Mouse (Mus musculus) heart, embryonic 10.5 days (tissue): Measurements from ENCODE around the gene Gm13178. TPM values are rescaled to one million over a fixed set of nuclear protein-coding genes. Genes with fewer than 3 reads are reported as not detected.

Experiments
- DNase-seq: peaks from one replicate; pipeline ENCODE4 v3.0.0-alpha.2; 2017; ENCODE audit warnings: low spot score
- H3K27ac ChIP-seq: fragments of 300-500 bp; sonication (generic); 2 replicates; pipeline ENCODE4 v1.5.1; 2016; ENCODE audit warnings: mild to moderate bottlenecking
- H3K27me3 ChIP-seq: fragments of 300-500 bp; sonication (generic); 2 replicates; pipeline ENCODE4 v1.6.1; 2016; ENCODE audit warnings: mild to moderate bottlenecking; ENCODE audit not compliant: poor library complexity, insufficient read depth, severe bottlenecking
- H3K36me3 ChIP-seq: fragments of 300-500 bp; sonication (generic); 2 replicates; pipeline ENCODE4 v1.6.1; 2016; ENCODE audit warnings: mild to moderate bottlenecking, moderate library complexity
- H3K4me1 ChIP-seq: fragments of 300-500 bp; sonication (generic); 2 replicates; pipeline ENCODE4 v1.6.1; 2016; ENCODE audit warnings: mild to moderate bottlenecking
- H3K4me3 ChIP-seq: fragments of 300-500 bp; sonication (generic); 2 replicates; pipeline ENCODE4 v1.5.1; 2016; ENCODE audit warnings: mild to moderate bottlenecking, moderate library complexity
- H3K9me3 ChIP-seq: fragments of 300-500 bp; sonication (generic); 2 replicates; pipeline ENCODE4 v1.6.1; 2016; ENCODE audit warnings: mild to moderate bottlenecking, moderate library complexity
- WGBS: fragments of 180-500 bp; shearing (Covaris S2); methylation state at CpG from one replicate; pipeline ENCODE4 v1.1.7; 2016; 5-methylcytosine and 5-hydroxymethylcytosine counted together
- polyA plus RNA-seq: library from polyadenylated mRNA; unstranded; fragments of >200 nt; fragmentation: Nextera tagmentation; extraction: Ambion mirVana; gene quantifications from 2 replicates; pipeline ENCODE4 v1.2.1, GENCODE M21; 2016

The Gm13178 gene
- not detected in 2 replicates for polyA plus RNA-seq

- 80% methylated on average over 1 of the region's 1 CpGs for WGBS
- no peak for DNase-seq
- H3K36me3 ChIP-seq: no peaks in the 10 kb centered on the region
- H3K9me3 ChIP-seq: 0 out of 2 replicates have a peak, but pooled peaks cover 2% of the 10 kb centered on the region
- no peak within 1 kb of the TSS for H3K4me3 ChIP-seq
- H3K27me3 ChIP-seq: no peaks in the 10 kb centered on the region
- H3K27ac ChIP-seq: no peak within 1 kb of the TSS
- H3K4me1 ChIP-seq: no peaks in the 10 kb centered on the region
Observed at GRCm38 (mm10) chr4:144721304-144721703, at the start of gene Gm13178. Gm13178 (minus strand) TSS chr4:144721404.

- Histone ChIP-seq H3K36me3 (no peaks in the 10 kb centered on the region), H3K27ac (no peak overlapping the region), H3K4me3 (no peak overlapping the region), H3K4me1 (no peaks in the 10 kb centered on the region), H3K27me3 (no peaks in the 10 kb centered on the region), H3K9me3 (no peaks in the 10 kb centered on the region)
- DNase-seq: no peak
- 38% methylated on average over 2 of the region's 2 CpGs for WGBS
Observed at GRCm38 (mm10) chr4:144765722-144766121, 44.5 kb upstream of the Gm13178 start.

- no peak overlapping the region for H3K4me3 ChIP-seq
- no peaks in the 10 kb centered on the region for H3K9me3 ChIP-seq
- H3K4me1 ChIP-seq: no peaks in the 10 kb centered on the region
- WGBS: 50% methylated on average over 1 of the region's 1 CpGs
- no peaks in the 10 kb centered on the region for H3K36me3 ChIP-seq
- DNase-seq: no peak
- no peak overlapping the region for H3K27ac ChIP-seq
- H3K27me3 ChIP-seq: no peaks in the 10 kb centered on the region
Observed at GRCm38 (mm10) chr4:144749139-144749538, 27.9 kb upstream of the Gm13178 start.

- 0 out of 2 replicates have a peak, but pooled peaks cover 2% of the 10 kb centered on the region for H3K9me3 ChIP-seq
- H3K4me1 ChIP-seq: no peaks in the 10 kb centered on the region
- no peak overlapping the region for H3K27ac ChIP-seq
- H3K36me3 ChIP-seq: no peaks in the 10 kb centered on the region
- H3K4me3 ChIP-seq: no peak overlapping the region
- no peaks in the 10 kb centered on the region for H3K27me3 ChIP-seq
- WGBS: 77% methylated on average over 1 of the region's 1 CpGs
- DNase-seq: no peak
Observed at GRCm38 (mm10) chr4:144719691-144720090, 1.5 kb downstream of the Gm13178 start.

GRCm38 (mm10) chr4:144718288-144718687 is 2.9 kb downstream of the Gm13178 start:
- no peak for DNase-seq
- H3K27ac ChIP-seq: no peak overlapping the region
- no peaks in the 10 kb centered on the region for H3K4me1 ChIP-seq
- no peak overlapping the region for H3K4me3 ChIP-seq
- 0 out of 2 replicates have a peak, but pooled peaks cover 2% of the 10 kb centered on the region for H3K9me3 ChIP-seq
- H3K27me3 ChIP-seq: no peaks in the 10 kb centered on the region
- H3K36me3 ChIP-seq: no peaks in the 10 kb centered on the region
- WGBS: 80% methylated on average over 1 of the region's 1 CpGs

- no peaks in the 10 kb centered on the region for H3K9me3 ChIP-seq
- H3K4me1 ChIP-seq: no peaks in the 10 kb centered on the region
- H3K27me3 ChIP-seq: no peaks in the 10 kb centered on the region
- DNase-seq: no peak
- 45% methylated on average over 2 of the region's 2 CpGs for WGBS
- no peak within 1 kb of the TSS for H3K27ac ChIP-seq
- no peaks in the 10 kb centered on the region for H3K36me3 ChIP-seq
- H3K4me3 ChIP-seq: no peak within 1 kb of the TSS
Observed at GRCm38 (mm10) chr4:144686268-144686667, 34.9 kb downstream of the Gm13178 start, which contains the start of gene Gm436. Gm436 (minus strand) TSS chr4:144686368.

Other genes with a start within 250 kb of the Gm13178 start
- gene 9430007A20Rik, start 201.6 kb downstream of the Gm13178 start, polyA plus RNA-seq: not detected in 2 replicates
- not detected in 2 replicates for gene Gm13124, start 156.3 kb downstream of the Gm13178 start, polyA plus RNA-seq
- not detected in 2 replicates for gene Aadacl4, start 107.7 kb downstream of the Gm13178 start, polyA plus RNA-seq
- gene Gm436, start 35.0 kb downstream of the Gm13178 start, polyA plus RNA-seq: not detected in 2 replicates
- not detected in 2 replicates for gene Gm438, start 65.2 kb upstream of the Gm13178 start, polyA plus RNA-seq
- 7.0 and 21.2 TPM in 2 replicates for gene Dhrs3, start 171.4 kb upstream of the Gm13178 start, polyA plus RNA-seq